Mouse (Mus musculus) intestine, embryonic 16.5 days (tissue): Measurements from ENCODE around the gene Brms1l. TPM values are rescaled to one million over a fixed set of nuclear protein-coding genes. Genes with fewer than 3 reads are reported as not detected.

Experiments
- ATAC-seq: fragments of 200-750 bp; cut with Nextera tagmentation; 2 replicates; pipeline ENCODE4 v1.8.0; 2017; ENCODE audit warnings: moderate TSS enrichment, moderate library complexity
- H3K27ac ChIP-seq: fragments of 300-500 bp; sonication (generic); 2 replicates; pipeline ENCODE4 v1.5.1; 2014; ENCODE audit warnings: mild to moderate bottlenecking, low read length
- H3K27me3 ChIP-seq: fragments of 300-500 bp; sonication (generic); replicated peaks from 2 replicates; pipeline ENCODE4 v1.6.1; 2014; ENCODE audit warnings: low read length, control low read depth, mixed read lengths; ENCODE audit not compliant: control insufficient read depth, insufficient read depth
- H3K36me3 ChIP-seq: fragments of 300-500 bp; sonication (generic); 2 replicates; pipeline ENCODE4 v1.6.1; 2014; ENCODE audit warnings: low read length, control low read depth; ENCODE audit not compliant: control insufficient read depth, insufficient read depth
- H3K4me1 ChIP-seq: fragments of 300-500 bp; sonication (generic); 2 replicates; pipeline ENCODE4 v1.6.1; 2014; ENCODE audit warnings: low read length, control low read depth, mixed read lengths; ENCODE audit not compliant: control insufficient read depth, insufficient read depth
- H3K4me2 ChIP-seq: fragments of 300-500 bp; sonication (generic); 2 replicates; pipeline ENCODE4 v1.6.1; 2014; ENCODE audit warnings: low read depth, low read length, control low read depth
- H3K4me3 ChIP-seq: fragments of 300-500 bp; sonication (generic); 2 replicates; pipeline ENCODE4 v1.5.1; 2014; ENCODE audit warnings: mild to moderate bottlenecking, low read length
- H3K9ac ChIP-seq: fragments of 300-500 bp; sonication (generic); 2 replicates; pipeline ENCODE4 v1.6.1; 2014; ENCODE audit warnings: low read depth, low read length
- H3K9me3 ChIP-seq: fragments of 300-500 bp; sonication (generic); 2 replicates; pipeline ENCODE4 v1.6.1; 2016; ENCODE audit warnings: low read length, control low read depth; ENCODE audit not compliant: control insufficient read depth
- WGBS: fragments of 180-500 bp; shearing (Covaris S2); extraction: QIAGEN DNeasy Blood & Tissue Kit; methylation state at CpG from one replicate; pipeline ENCODE4 v1.1.7; 2014; 5-methylcytosine and 5-hydroxymethylcytosine counted together
- polyA plus RNA-seq: library from polyadenylated mRNA; unstranded; fragments of >200 nt; fragmentation: Nextera tagmentation; extraction: Ambion mirVana; gene quantifications from 2 replicates; pipeline ENCODE4 v1.2.1, GENCODE M21; 2015

Gene Brms1l
- polyA plus RNA-seq, 1 experiment from 2014 or later, result 22.6 TPM

DNA sequence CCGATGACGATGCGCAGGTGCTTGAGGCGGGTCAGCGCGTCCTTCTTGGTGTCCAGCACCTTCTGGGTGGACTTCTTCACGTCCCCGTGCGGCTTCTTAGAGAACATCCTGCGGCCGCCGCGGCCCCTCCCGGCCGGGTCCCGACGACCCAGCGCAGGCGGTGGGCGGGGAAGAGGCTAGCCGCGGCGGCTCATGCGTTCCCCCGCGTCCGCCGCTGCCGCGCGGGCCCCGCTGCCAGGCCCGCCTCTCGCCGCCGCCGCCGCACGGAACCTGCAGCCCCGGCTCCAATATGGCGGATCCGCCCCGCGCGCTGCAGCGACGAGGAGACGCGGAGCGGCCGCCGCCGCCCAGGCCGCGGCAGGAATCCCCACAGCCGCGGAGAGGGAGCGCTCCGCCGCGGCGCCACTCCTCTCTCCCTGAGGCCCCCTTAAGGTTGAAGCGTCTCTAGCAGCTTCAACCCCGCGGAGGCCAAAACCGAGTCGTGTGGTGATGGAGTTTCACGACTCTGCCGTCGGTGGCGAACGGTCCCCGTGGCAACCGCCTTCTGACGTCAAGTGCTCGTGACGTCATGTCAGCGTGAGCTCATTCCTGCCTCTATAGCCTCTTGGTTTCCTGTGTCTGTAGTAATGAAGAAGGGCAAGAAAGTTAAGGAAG is 15.3 kb upstream of the Brms1l start, which contains the start of gene Ralgapa1:
TSS of gene Ralgapa1 (minus strand) at position 507 of the 654 bp plus-strand sequence.
- under 1% methylated on average over 78 of the region's 78 CpGs for WGBS
- Histone ChIP-seq H3K4me1 (no peaks in the 10 kb centered on the region), H3K4me2 (peak within 1 kb of the TSS; percentile 73), H3K36me3 (no peaks in the 10 kb centered on the region), H3K4me3 (peak within 1 kb of the TSS; percentile 96), H3K9ac (peak within 1 kb of the TSS; percentile 94), H3K27me3 (no peaks in the 10 kb centered on the region), H3K27ac (peak within 1 kb of the TSS; percentile 92), H3K9me3 (no peaks in the 10 kb centered on the region)
- ATAC-seq, result peak; percentile 94

DNA sequence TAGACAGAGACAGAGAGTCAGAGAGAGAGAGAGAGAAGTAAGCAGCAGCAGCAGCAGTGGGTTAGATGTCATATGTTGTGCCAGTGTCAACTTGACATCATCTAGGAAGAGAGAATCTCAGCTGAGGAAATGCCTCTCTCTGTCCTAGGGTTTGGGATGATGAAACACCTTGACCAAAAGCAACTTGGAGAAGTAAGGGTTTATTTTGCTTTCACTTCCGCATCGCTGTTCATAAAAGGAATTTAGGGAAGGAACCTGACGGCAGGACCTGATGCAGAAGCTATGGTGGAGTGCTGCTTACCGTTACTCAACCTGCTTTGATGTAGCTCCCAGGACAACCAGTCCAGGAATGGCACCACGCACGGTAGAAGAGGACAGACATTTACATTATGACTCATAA is 12.1 kb upstream of the Brms1l start:
- Histone ChIP-seq H3K27ac (no peak overlapping the region), H3K27me3 (no peaks in the 10 kb centered on the region), H3K4me2 (no peak overlapping the region), H3K36me3 (no peaks in the 10 kb centered on the region), H3K4me1 (no peaks in the 10 kb centered on the region), H3K9ac (no peak overlapping the region), H3K9me3 (no peaks in the 10 kb centered on the region), H3K4me3 (no peak overlapping the region)
- no peak for ATAC-seq
- WGBS, result 86% methylated on average over 6 of the region's 6 CpGs

DNA sequence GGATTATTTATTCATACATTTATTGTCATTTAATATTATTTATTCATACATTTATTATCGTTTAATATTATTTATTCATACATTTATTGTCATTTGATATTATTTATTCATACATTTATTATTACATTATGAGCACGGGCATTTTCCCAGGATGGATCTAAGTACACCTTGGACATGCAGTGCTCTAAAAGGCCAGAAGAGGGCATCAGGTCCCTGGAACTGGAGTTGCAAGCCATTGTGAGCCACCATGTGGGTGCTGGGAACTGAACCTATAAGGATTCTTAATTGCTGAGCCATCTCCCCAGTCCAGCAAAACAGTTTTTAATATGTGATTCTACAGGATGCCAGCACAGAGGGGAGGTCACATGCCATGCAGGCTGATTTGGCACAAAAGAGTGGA is 10.6 kb upstream of the Brms1l start:
- Histone ChIP-seq H3K9me3 (no peaks in the 10 kb centered on the region), H3K9ac (no peak overlapping the region), H3K36me3 (no peaks in the 10 kb centered on the region), H3K4me1 (no peaks in the 10 kb centered on the region), H3K4me2 (no peak overlapping the region), H3K4me3 (no peak overlapping the region), H3K27ac (no peak overlapping the region), H3K27me3 (no peaks in the 10 kb centered on the region)
- WGBS, result 82% methylated on average over 2 of the region's 2 CpGs
- ATAC-seq, result no peak

DNA sequence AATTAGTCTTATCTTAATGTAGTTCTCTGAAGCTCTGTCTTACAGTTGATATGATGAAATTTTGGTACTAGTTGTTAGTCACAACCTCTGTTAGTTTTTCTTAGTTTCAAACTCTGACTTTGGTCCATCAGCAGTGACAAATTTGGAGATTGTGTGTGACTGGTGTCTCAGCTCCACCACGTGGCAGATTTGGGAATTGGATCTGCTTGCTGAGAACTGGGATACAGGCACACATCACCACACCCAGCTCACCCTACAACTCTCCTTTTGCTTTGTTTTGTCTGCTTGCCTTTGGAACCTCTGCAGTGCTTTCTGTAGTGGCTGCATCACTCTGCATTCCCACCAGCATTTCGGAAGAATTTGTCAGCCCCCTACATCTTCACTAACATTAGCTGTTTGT is 5.0 kb upstream of the Brms1l start:
- Histone ChIP-seq H3K36me3 (no peaks in the 10 kb centered on the region), H3K9ac (no peak overlapping the region), H3K27me3 (no peaks in the 10 kb centered on the region), H3K4me3 (no peak overlapping the region), H3K27ac (no peak overlapping the region), H3K4me1 (0 out of 2 replicates have a peak, but pooled peaks cover 3% of the 10 kb centered on the region), H3K9me3 (no peaks in the 10 kb centered on the region), H3K4me2 (no peak overlapping the region)
- 24% methylated on average over 2 of the region's 2 CpGs for WGBS
- ATAC-seq, result no peak

DNA sequence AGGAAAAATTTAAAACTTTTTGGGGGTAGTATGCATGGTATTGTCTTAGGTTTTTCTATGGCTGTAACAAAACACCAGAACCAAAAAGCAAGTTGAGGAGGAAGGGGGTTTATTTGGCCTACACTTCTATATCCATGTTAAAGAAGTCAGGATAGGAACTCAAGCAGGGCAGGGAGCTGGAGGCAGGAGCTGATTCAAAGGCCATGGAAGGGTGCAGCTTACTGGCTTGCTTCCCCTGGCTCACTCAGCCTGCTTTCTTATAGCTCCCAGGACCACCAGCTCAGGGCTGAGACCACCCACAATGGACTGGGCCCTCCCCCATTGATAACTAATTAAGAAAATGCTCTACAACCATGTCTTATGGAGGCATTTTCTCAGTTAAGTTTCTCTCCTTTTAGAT is 3.2 kb upstream of the Brms1l start:
- Histone ChIP-seq H3K27me3 (no peaks in the 10 kb centered on the region), H3K9ac (no peak overlapping the region), H3K4me2 (no peak overlapping the region), H3K4me3 (no peak overlapping the region), H3K4me1 (peaks cover 8% of the 10 kb centered on the region), H3K9me3 (no peaks in the 10 kb centered on the region), H3K36me3 (no peaks in the 10 kb centered on the region), H3K27ac (no peak overlapping the region)
- ATAC-seq, result no peak

DNA sequence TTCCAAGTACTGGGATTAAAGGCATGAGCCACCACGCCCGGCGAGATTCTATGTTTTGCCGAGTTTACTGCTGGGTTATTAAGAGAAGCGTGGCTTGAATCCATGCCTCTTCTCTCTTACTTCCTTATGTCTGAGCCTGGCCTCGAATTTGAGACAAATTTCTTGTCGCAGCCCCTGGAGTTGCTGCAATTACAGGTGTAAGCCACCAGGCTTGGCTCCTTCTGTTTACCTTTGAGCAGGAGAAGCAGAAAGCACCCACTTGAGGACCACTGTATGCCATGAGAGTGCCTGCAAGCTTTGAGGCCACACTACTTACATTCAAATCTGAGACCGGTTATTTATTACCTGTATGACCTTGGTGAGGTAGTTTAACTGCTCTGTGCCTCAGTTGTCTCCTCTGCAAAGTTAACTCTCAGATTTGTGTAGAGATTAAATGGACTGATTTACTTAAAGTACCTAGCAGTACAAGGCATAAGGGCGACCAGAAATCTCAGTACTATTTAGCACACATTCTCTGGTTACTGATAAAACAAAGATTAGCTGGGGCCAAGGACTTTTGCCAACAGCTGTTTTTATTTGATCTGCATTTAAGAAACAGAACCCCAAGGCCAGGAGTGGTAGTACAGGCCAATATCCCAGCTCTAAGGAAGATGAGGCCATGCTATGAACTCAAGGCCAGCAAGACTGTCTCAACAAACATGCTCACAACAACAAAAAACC is 2.1 kb upstream of the Brms1l start:
- no peak overlapping the region for H3K4me2 ChIP-seq
- no peak overlapping the region for H3K27ac ChIP-seq
- H3K4me3 ChIP-seq, result no peak overlapping the region
- no peaks in the 10 kb centered on the region for H3K9me3 ChIP-seq
- H3K36me3 ChIP-seq, result no peaks in the 10 kb centered on the region
- WGBS, result 54% methylated on average over 9 of the region's 9 CpGs
- H3K9ac ChIP-seq, result no peak overlapping the region
- ATAC-seq, result no peak
- H3K4me1 ChIP-seq, result peaks cover 8% of the 10 kb centered on the region
- no peaks in the 10 kb centered on the region for H3K27me3 ChIP-seq

DNA sequence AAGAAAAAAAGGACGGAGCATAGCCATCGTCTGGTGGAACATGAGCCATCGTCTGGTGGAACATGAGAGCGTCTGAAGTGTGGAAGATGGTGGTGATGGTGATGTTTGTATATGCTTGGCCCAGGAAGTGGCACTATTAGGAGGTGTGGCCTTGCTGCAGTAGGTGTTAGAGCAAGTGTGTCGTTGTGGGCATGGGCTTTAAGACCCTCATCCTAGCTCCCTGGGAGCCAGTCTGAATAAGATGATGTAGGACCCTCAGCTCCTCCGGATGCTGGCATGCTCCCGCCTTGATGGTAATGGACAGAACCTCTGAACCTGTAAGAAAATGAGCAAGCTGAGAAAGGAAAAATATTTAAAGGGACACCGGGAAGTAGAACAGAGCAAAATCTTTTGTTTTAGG is 1.2 kb upstream of the Brms1l start:
- H3K4me3 ChIP-seq, result no peak overlapping the region
- WGBS, result 85% methylated on average over 8 of the region's 8 CpGs

DNA sequence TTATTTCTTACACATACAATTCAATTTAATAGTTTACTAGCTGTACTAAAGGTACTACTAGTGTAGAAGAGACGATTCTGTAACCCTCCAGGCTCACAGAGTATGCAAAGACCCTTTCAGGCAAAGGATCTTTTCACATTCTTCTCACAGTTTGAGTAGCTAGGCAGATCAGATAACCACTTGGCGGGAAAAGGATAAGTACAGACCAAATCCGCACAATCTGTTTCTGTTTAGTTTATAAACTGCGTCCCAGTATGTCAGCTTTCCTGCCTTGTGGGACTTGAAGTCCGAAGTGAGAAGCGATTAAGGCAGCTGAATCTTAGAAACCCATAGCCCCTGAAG is 296 bp upstream of the Brms1l start:
- Histone ChIP-seq H3K36me3 (no peaks in the 10 kb centered on the region), H3K27ac (peak overlapping the region; percentile 70), H3K4me2 (peak overlapping the region; percentile 46), H3K4me1 (peaks cover 8% of the 10 kb centered on the region), H3K27me3 (no peaks in the 10 kb centered on the region), H3K9ac (no peak overlapping the region), H3K9me3 (no peaks in the 10 kb centered on the region), H3K4me3 (peak overlapping the region; percentile 84)
- 0% methylated on average over 6 of the region's 6 CpGs for WGBS
- ATAC-seq, result no peak

More for the DNA sequence above, 1.2 kb upstream of the Brms1l start:
- no peak overlapping the region for H3K27ac ChIP-seq
- H3K4me1 ChIP-seq, result peaks cover 8% of the 10 kb centered on the region
- H3K9ac ChIP-seq, result no peak overlapping the region
- H3K27me3 ChIP-seq, result no peaks in the 10 kb centered on the region
- H3K4me2 ChIP-seq, result no peak overlapping the region
- H3K9me3 ChIP-seq, result no peaks in the 10 kb centered on the region
- ATAC-seq, result no peak
- no peaks in the 10 kb centered on the region for H3K36me3 ChIP-seq

DNA sequence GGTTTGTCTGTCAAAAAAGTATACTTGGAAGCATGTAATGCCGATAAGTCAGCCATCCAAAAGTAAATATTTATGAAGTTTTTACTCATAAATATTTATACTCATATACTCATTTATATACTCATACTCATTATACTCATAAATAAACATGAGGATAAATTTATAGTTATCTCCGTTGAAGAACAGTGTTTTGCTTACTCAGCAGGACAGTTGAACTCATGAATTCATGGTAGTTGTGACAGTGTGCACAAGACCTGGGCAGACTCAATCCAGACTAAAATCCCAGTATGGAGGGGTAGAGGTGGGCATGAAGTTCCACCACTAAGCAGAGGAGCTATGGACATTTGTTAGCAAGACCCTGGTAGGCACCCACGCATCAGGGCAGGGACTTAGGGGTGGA is 1.4 kb downstream of the Brms1l start:
- no peaks in the 10 kb centered on the region for H3K27me3 ChIP-seq
- H3K36me3 ChIP-seq, result no peaks in the 10 kb centered on the region
- H3K4me3 ChIP-seq, result no peak overlapping the region
- H3K4me1 ChIP-seq, result peaks cover 8% of the 10 kb centered on the region
- H3K9me3 ChIP-seq, result no peaks in the 10 kb centered on the region
- WGBS, result 62% methylated on average over 3 of the region's 3 CpGs
- no peak for ATAC-seq
- peak overlapping the region; percentile 84 for H3K4me2 ChIP-seq
- no peak overlapping the region for H3K27ac ChIP-seq
- no peak overlapping the region for H3K9ac ChIP-seq
